ENCODE assay signal across 8 mouse cellular contexts in the genomic region with DNA sequence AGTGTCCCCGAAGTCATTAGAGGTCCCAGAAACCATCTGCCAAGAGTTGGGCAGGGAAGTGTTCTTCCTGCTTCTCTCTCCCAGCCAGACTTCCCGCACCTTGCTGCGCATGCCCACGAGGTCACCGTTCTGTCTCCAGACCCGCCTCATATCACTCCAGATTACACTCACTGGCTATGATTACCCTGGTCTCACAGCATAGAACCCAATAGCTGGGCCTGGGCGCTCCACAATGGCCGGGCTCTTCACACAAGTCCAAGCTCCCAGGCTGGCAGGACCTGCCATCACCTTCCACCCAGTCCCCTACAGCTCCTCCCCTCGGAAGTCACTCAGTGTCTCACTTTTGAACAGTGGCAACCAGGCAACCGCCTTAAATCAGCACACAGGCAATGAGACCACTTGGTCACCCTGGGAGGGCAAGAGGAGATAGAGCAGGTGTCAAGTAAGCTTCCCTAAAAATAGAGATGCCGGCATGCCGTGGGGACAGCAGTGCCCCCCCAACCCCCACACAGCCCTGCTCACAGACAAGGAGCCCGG. TPM values are rescaled to one million over a fixed set of nuclear protein-coding genes. Genes with fewer than 3 reads are reported as not detected.
DNase-seq lines count a peak whose midpoint lies in the region; ATAC-seq and TF ChIP-seq lines count a peak whose summit lies in the region.

No protein-coding gene starts in this region.

- H3K36me3 ChIP-seq in thymus, adult 2 months (ENCODE audit: control insufficient read depth, insufficient read depth, low read length): no peaks in the 10 kb centered on the region
- H3K36me3 ChIP-seq in limb, embryonic 10.5 days: no peaks in the 10 kb centered on the region
- no peaks in the 10 kb centered on the region for H3K36me3 ChIP-seq in midbrain, embryonic 13.5 days

- peak overlapping the region; percentile 93 for H3K4me2 ChIP-seq in midbrain, embryonic 13.5 days (replicated peaks)

- no peaks in the 10 kb centered on the region for H3K27me3 ChIP-seq in thymus, adult 2 months (ENCODE audit: control insufficient read depth, insufficient read depth, low read length)
- H3K27me3 ChIP-seq in limb, embryonic 10.5 days (ENCODE audit: low read depth, poor library complexity, severe bottlenecking): peaks cover 55% of the 10 kb centered on the region
- peaks cover 31% of the 10 kb centered on the region for H3K27me3 ChIP-seq in midbrain, embryonic 13.5 days

- H3K4me3 ChIP-seq in thymus, adult 2 months (ENCODE audit: control insufficient read depth, insufficient read depth, low read length): peak overlapping the region; percentile 40
- H3K4me3 ChIP-seq in limb, embryonic 10.5 days: peak overlapping the region; percentile 57
- peak overlapping the region; percentile 49 for H3K4me3 ChIP-seq in midbrain, embryonic 13.5 days (replicated peaks)

- H3K27ac ChIP-seq in thymus, adult 2 months (ENCODE audit: control insufficient read depth, insufficient read depth, low read length): no peak overlapping the region
- H3K27ac ChIP-seq in limb, embryonic 10.5 days: no peak overlapping the region
- H3K27ac ChIP-seq in midbrain, embryonic 13.5 days: 0 out of 2 replicates have a peak overlapping the region, but pooled peaks have one; percentile 5

- TF ChIP-seq CTCF in thymus, adult 2 months (IDR thresholded peaks at IDR 0.05; ENCODE audit: borderline replicate concordance, control insufficient read depth, extremely low read depth, insufficient read depth, low read length, poor library complexity): no peak

- no peak for TF ChIP-seq POLR2A in thymus, adult 2 months (IDR thresholded peaks at IDR 0.05; ENCODE audit: control insufficient read depth, extremely low read depth, insufficient read depth, low read length, poor library complexity)

- 45% methylated on average over 13 of the region's 13 CpGs for WGBS in thymus, adult 2 months
- WGBS in limb, embryonic 10.5 days: 70% methylated on average over 13 of the region's 13 CpGs
- WGBS in midbrain, embryonic 13.5 days: 72% methylated on average over 13 of the region's 13 CpGs

- ATAC-seq in midbrain, embryonic 13.5 days: no peak
- ATAC-seq in monocyte, adult 5-6 weeks (replicated peaks; ENCODE audit: insufficient number of reproducible peaks, low FRiP score, low TSS enrichment, poor library complexity, severe bottlenecking): no peak

- no peak for DNase-seq in thymus, adult 2 months
- no peak for DNase-seq in thymus, postnatal 36 days
- peak; percentile 98 for DNase-seq in heart, adult 11 months
- no peak for DNase-seq in limb, embryonic 10.5 days (ENCODE audit: low spot score)
- DNase-seq in cerebellum, adult 8-10 months: no peak
- DNase-seq in MN1 (ENCODE audit: low spot score): no peak

- no peaks in the 10 kb centered on the region for H3K9me3 ChIP-seq in limb, embryonic 10.5 days (replicated peaks)
- 0 out of 2 replicates have a peak, but pooled peaks cover 4% of the 10 kb centered on the region for H3K9me3 ChIP-seq in midbrain, embryonic 13.5 days

- peaks cover 20% of the 10 kb centered on the region for H3K4me1 ChIP-seq in thymus, adult 2 months (replicated peaks; ENCODE audit: control insufficient read depth, insufficient read depth, low read length)
- H3K4me1 ChIP-seq in limb, embryonic 10.5 days: peaks cover 45% of the 10 kb centered on the region
- H3K4me1 ChIP-seq in midbrain, embryonic 13.5 days (replicated peaks): peaks cover 46% of the 10 kb centered on the region

- peak overlapping the region; percentile 73; the same call in 1 of the 2 replicates for H3K9ac ChIP-seq in midbrain, embryonic 13.5 days (replicated peaks)

RNA-seq across cellular contexts. Expression of a gene that starts 55.6 kb away (rescaled TPM):
- polyA plus RNA-seq in thymus, adult 2 months (2012; rRNA removed): 2.3 and 4.8 TPM in 2 replicates
- 0.33 and 0.59 TPM in 2 replicates for polyA plus RNA-seq in limb, embryonic 10.5 days (2016; fragmentation: Nextera tagmentation; extraction: Ambion mirVana)
- 0.27 and 0.42 TPM in 2 replicates for polyA plus RNA-seq in midbrain, embryonic 13.5 days (2015; fragmentation: Nextera tagmentation; extraction: Ambion mirVana)
- not detected in 3 replicates for total RNA-seq in monocyte, adult 5-6 weeks (2017)
